Mouse (Mus musculus): ENCODE measurements around the gene Gtf2f2. TPM values are rescaled to one million over a fixed set of nuclear protein-coding genes. Genes with fewer than 3 reads are reported as not detected.

The Gtf2f2 gene
- polyA plus RNA-seq, 1 experiment: 8.3 TPM

DNA sequence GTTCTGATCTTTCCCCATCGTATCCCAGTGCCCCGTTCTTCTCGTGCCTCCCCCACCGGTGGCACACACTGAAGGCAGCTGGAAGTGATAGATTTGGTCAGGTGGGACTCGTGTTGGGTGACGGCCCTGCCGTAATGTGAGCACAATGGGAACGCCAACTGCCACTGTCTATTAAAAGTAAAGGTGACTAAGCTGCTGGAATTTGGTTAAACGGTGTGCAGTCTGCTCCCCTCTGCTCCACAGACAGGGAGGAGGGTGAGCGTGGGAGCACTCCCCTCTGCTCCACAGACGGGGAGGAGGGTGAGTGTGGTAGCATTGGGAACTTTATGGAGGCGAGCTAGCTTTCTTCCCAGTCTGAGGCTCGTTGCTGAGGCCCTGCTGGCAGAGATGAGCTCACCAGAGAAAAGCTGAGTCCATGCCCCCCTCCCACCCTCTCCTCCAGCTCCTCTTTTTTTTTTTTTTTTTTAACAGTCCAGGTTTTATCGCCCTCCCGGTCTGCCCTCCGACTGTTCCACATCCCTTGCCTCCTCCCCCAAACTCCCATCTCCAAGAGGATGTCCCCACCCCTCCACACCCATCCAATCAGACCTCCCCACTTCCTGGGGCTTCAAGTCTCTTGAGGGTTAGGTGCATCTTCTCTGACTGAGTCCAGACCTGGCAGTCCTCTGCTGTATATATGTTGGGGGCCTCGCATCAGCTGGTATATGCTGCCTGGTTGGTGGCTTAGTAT is 155.2 kb downstream of the Gtf2f2 start:
- Histone ChIP-seq H3K36me3 (replicated peaks; ENCODE audit: low read length) (peaks cover 15% of the 10 kb centered on the region), H3K4me1 (peaks cover 39% of the 10 kb centered on the region), H3K4me3 (replicated peaks) (no peak overlapping the region), H3K27me3 (replicated peaks) (no peaks in the 10 kb centered on the region), H3K9me3 (0 out of 2 replicates have a peak, but pooled peaks cover 6% of the 10 kb centered on the region)
- TF ChIP-seq GATA1 (IDR thresholded peaks at IDR 0.05; ENCODE audit: borderline replicate concordance, low read length) (no peak), FLI1 (IDR thresholded peaks at IDR 0.05; ENCODE audit: low read length) (no peak)

- no peak overlapping the region for H3K4me3 ChIP-seq (replicated peaks)
- peaks cover 49% of the 10 kb centered on the region for H3K36me3 ChIP-seq (replicated peaks; ENCODE audit: low read length)
- H3K9me3 ChIP-seq: 0 out of 2 replicates have a peak, but pooled peaks cover 1% of the 10 kb centered on the region
- peaks cover 56% of the 10 kb centered on the region for H3K4me1 ChIP-seq
- TF ChIP-seq FLI1 (IDR thresholded peaks at IDR 0.05; ENCODE audit: low read length): no peak
- no peak for TF ChIP-seq GATA1 (IDR thresholded peaks at IDR 0.05; ENCODE audit: borderline replicate concordance, low read length)
- no peaks in the 10 kb centered on the region for H3K27me3 ChIP-seq (replicated peaks)
These were observed 158.6 kb downstream of the Gtf2f2 start for GRCm38 (mm10) chr14:75852016-75852415.

GRCm38 (mm10) chr14:75850819-75851218 is 159.8 kb downstream of the Gtf2f2 start:
- peaks cover 61% of the 10 kb centered on the region for H3K4me1 ChIP-seq
- H3K4me3 ChIP-seq (replicated peaks): no peak overlapping the region
- TF ChIP-seq FLI1 (IDR thresholded peaks at IDR 0.05; ENCODE audit: low read length): no peak
- no peak for TF ChIP-seq GATA1 (IDR thresholded peaks at IDR 0.05; ENCODE audit: borderline replicate concordance, low read length)
- H3K36me3 ChIP-seq (replicated peaks; ENCODE audit: low read length): peaks cover 57% of the 10 kb centered on the region
- no peaks in the 10 kb centered on the region for H3K9me3 ChIP-seq
- no peaks in the 10 kb centered on the region for H3K27me3 ChIP-seq (replicated peaks)

DNA sequence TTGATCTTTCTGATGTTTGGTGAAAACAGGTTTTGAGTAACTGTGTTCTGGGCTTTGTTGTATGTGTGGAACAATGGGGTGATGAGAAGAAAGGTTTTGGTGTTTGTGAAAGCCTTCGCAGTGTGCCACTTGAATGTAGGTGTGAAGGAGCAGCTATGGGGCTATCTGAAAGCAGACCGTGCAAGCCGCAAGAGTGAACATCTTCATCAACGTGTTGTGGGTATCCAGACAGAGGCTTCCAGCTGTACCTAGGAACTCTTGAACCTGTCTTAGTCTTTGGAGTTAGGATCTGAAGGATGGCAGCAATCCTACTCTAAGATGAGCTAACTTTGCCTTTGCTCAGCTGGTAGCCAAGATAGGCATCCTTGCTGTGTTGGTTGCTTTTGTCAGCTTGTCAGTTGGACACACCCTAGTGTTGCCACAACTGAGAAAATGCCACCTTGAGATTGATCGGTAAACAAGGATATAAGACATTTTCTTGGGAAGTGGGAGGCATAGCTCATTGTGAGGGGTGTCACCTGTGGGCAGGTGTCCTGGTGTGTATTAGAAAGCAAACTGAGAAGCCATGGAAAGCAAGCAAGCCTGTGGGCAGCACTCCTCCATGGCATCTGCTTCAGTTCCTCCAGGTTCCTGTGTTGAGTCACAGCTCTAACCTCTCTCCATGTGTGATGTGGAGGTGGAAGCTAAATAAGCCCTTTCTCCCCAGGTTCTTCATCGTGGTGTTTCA is 160.7 kb downstream of the Gtf2f2 start:
- Histone ChIP-seq H3K9me3 (no peaks in the 10 kb centered on the region), H3K4me3 (replicated peaks) (no peak overlapping the region), H3K27me3 (replicated peaks) (no peaks in the 10 kb centered on the region), H3K4me1 (peaks cover 53% of the 10 kb centered on the region), H3K36me3 (replicated peaks; ENCODE audit: low read length) (peaks cover 57% of the 10 kb centered on the region)
- TF ChIP-seq FLI1 (IDR thresholded peaks at IDR 0.05; ENCODE audit: low read length) (no peak), GATA1 (IDR thresholded peaks at IDR 0.05; ENCODE audit: borderline replicate concordance, low read length) (no peak)

GRCm38 (mm10) chr14:75849236-75849635 is 161.4 kb downstream of the Gtf2f2 start:
- H3K4me3 ChIP-seq (replicated peaks): no peak overlapping the region
- H3K9me3 ChIP-seq: no peaks in the 10 kb centered on the region
- peaks cover 57% of the 10 kb centered on the region for H3K36me3 ChIP-seq (replicated peaks; ENCODE audit: low read length)
- no peaks in the 10 kb centered on the region for H3K27me3 ChIP-seq (replicated peaks)
- no peak for TF ChIP-seq FLI1 (IDR thresholded peaks at IDR 0.05; ENCODE audit: low read length)
- TF ChIP-seq GATA1 (IDR thresholded peaks at IDR 0.05; ENCODE audit: borderline replicate concordance, low read length): no peak
- peaks cover 53% of the 10 kb centered on the region for H3K4me1 ChIP-seq

DNA sequence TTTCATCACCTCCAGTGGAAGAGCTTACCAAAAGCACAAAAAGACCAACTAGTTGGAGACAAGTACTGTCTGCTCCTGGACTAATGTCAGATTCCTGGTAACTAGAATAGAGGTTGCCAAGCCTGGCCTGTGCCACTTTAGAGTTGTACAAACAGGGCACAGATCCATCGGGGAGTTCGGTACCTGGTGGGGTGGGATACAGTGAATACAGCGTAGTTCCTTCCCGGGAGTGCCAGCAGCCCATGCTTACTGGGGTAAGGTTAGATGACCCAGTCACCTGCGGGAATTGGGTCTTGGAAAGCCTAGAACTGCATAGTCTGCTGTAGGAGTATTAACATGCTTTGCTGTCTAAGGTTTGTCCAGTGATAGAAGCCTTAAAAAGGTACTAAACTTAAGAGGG is 162.2 kb downstream of the Gtf2f2 start:
- peaks cover 57% of the 10 kb centered on the region for H3K36me3 ChIP-seq (replicated peaks; ENCODE audit: low read length)
- no peaks in the 10 kb centered on the region for H3K9me3 ChIP-seq
- H3K4me1 ChIP-seq: peaks cover 55% of the 10 kb centered on the region
- H3K27me3 ChIP-seq (replicated peaks): no peaks in the 10 kb centered on the region
- H3K4me3 ChIP-seq (replicated peaks): no peak overlapping the region
- TF ChIP-seq FLI1 (IDR thresholded peaks at IDR 0.05; ENCODE audit: low read length) (no peak), GATA1 (IDR thresholded peaks at IDR 0.05; ENCODE audit: borderline replicate concordance, low read length) (no peak)

DNA sequence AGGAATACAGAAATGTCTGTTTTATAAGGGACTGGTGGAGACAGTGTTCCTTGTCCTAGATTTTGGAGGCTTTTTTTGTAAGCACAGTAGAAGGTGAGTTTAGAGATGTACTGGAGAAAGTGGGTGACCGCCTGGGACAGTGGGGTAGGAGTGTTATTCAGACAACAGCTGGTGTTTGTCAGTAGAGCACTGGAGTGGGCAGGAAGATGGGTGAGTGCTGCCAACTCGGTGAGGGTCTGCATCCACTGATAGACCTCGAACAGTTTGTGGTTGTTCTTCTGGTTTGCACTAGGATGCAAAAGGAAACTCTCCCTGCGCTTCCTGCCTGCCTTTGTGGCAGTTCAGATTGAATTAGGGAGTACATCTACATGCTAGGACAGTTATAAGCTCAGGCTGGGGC is 163.0 kb downstream of the Gtf2f2 start:
- H3K4me3 ChIP-seq (replicated peaks): peak overlapping the region; percentile 56
- H3K4me1 ChIP-seq: peaks cover 63% of the 10 kb centered on the region
- TF ChIP-seq GATA1 (IDR thresholded peaks at IDR 0.05; ENCODE audit: borderline replicate concordance, low read length) (no peak), FLI1 (IDR thresholded peaks at IDR 0.05; ENCODE audit: low read length) (no peak)
- H3K27me3 ChIP-seq (replicated peaks): no peaks in the 10 kb centered on the region
- no peaks in the 10 kb centered on the region for H3K9me3 ChIP-seq
- H3K36me3 ChIP-seq (replicated peaks; ENCODE audit: low read length): peaks cover 57% of the 10 kb centered on the region

Other genes starting within 250 kb of the Gtf2f2 start
- gene Slc25a30, start 223.8 kb downstream of the Gtf2f2 start, polyA plus RNA-seq (2012; ENCODE audit: insufficient read depth, low replicate concordance): 13.6 TPM in 1 of 2 replicates, not detected in the other
- gene Tpt1, start 165.8 kb downstream of the Gtf2f2 start, polyA plus RNA-seq (2012; ENCODE audit: insufficient read depth, low replicate concordance): 1,815 and 2,518 TPM in 2 replicates
- not detected in 2 replicates for gene Kctd4, start 55.9 kb downstream of the Gtf2f2 start, polyA plus RNA-seq (2012; ENCODE audit: insufficient read depth, low replicate concordance)
- 1.1 and 1.9 TPM in 2 replicates for gene Gpalpp1, start 99.9 kb upstream of the Gtf2f2 start, polyA plus RNA-seq (2012; ENCODE audit: insufficient read depth, low replicate concordance)
- gene Nufip1, start 100.0 kb upstream of the Gtf2f2 start, polyA plus RNA-seq (2012; ENCODE audit: insufficient read depth, low replicate concordance): 4.4 and 4.8 TPM in 2 replicates